Mouse (Mus musculus) adrenal gland, postnatal 0 days (tissue): ENCODE measurements around the gene Ndp. TPM values are rescaled to one million over a fixed set of nuclear protein-coding genes. Genes with fewer than 3 reads are reported as not detected.

ENCODE experiments used
- polyA plus RNA-seq: library from polyadenylated mRNA; unstranded; fragments of >200 nt; fragmentation: Nextera tagmentation; extraction: Ambion mirVana; gene quantifications from 2 replicates; pipeline ENCODE4 v1.2.1, GENCODE M21; 2015

The Ndp gene
- 0.55 and 2.2 TPM in 2 replicates for polyA plus RNA-seq

GRCm38 (mm10) chrX:16911241-16911873 lies at the start of gene Ndp:
TSS of gene Ndp (minus strand) at chrX:16911774.

Other genes starting within 250 kb of the Ndp start
- gene Maob, start 94.4 kb downstream of the Ndp start, polyA plus RNA-seq = 10.6 and 16.1 TPM in 2 replicates